Mouse (Mus musculus) natural killer cell, adult 2 months (primary cell): ENCODE measurements at regions not wholly inside any gene's neighbourhood (a gene's known extent, or its start where the extent isn't known, plus 50 kb on each side); places are given as distances from the start of the nearest gene placed in this dataset.
A peak's percentile ranks its signal among the peaks of the same experiment; 100 is the strongest.
"Not testable (repeated sequence)": the region's sequence is repeated elsewhere in the genome, so short reads cannot be mapped to it uniquely, and the experiment has no call there.

Experiments
- DNase-seq, 2 experiments: peaks; one replicate each; pipeline ENCODE4 v3.0.0; 2022; ENCODE audit warnings: low spot score in 2 of 2

- DNase-seq = not testable (repeated sequence)
Observed at GRCm38 (mm10) chr7:106296912-106297311, 81.8 kb upstream of the Gvin1 start.

GRCm38 (mm10) chr7:106284841-106285240 lies 69.7 kb upstream of the Gvin1 start:
- DNase-seq = not testable (repeated sequence)

- not testable (repeated sequence) for DNase-seq
Observed at GRCm38 (mm10) chr7:106279946-106280345, 64.8 kb upstream of the Gvin1 start.

- DNase-seq = peak; percentile 46 to 64
Observed at GRCm38 (mm10) chr7:106270947-106271346, 55.8 kb upstream of the Gvin1 start.
